Mouse (Mus musculus) splenic B cell, adult 2 months (primary cell): ENCODE data around the gene Cwc15.
"Not testable (repeated sequence)": the region's sequence is repeated elsewhere in the genome, so short reads cannot be mapped to it uniquely, and the experiment has no call there.

Experiments used
- DNase-seq: peaks from one replicate; pipeline ENCODE4 v3.0.0-alpha.2; 2011; ENCODE audit warnings: low read depth, low spot score
- H3K27me3 ChIP-seq: 2 replicates; pipeline ENCODE4 v1.6.1; 2012; ENCODE audit warnings: mild to moderate bottlenecking, low read length, moderate library complexity, mixed read lengths; ENCODE audit not compliant: control insufficient read depth, poor library complexity, insufficient read depth, severe bottlenecking
- H3K36me3 ChIP-seq: 2 replicates; pipeline ENCODE4 v1.6.1; 2012; ENCODE audit warnings: mild to moderate bottlenecking, low read length, moderate library complexity, mixed read lengths; ENCODE audit not compliant: control insufficient read depth, poor library complexity, insufficient read depth, severe bottlenecking

The Cwc15 gene

GRCm38 (mm10) chr9:14500023-14500915, at the start of gene Cwc15, which contains the start of gene Kdm4d:
Gene Cwc15 (plus strand): TSS chr9:14500617.
Gene Kdm4d (minus strand): TSS chr9:14500482.
- DNase-seq, result peak; percentile 98
- H3K27me3 ChIP-seq, result no peaks in the 10 kb centered on the region
- H3K36me3 ChIP-seq, result peaks cover 8% of the 10 kb centered on the region

- not testable (repeated sequence) for H3K27me3 ChIP-seq, H3K36me3 ChIP-seq
- peak; percentile 6 for DNase-seq
These were observed 49.3 kb upstream of the Cwc15 start for GRCm38 (mm10) chr9:14451120-14451519.

DNA sequence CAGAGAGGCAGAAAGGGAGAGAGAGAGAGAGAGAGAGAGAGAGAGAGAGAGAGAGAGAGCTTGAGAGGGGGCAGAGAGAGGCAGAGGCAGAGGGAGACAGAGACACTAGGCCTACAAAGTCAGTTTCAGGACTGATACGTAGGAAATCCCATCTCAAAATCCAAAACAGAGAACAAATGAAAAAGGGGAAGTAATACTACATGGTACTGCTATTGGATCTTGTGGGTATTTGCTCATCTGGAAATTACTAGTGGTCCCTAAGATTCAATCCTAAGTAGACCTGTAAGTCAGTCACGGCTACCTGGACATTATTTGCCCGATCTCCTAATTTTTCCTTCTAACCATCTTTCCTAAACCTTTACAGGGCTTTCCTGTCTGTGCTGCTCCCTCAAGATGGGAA, 44.1 kb upstream of the Cwc15 start:
- DNase-seq, result peak; percentile 6
- Histone ChIP-seq H3K36me3 (no peaks in the 10 kb centered on the region), H3K27me3 (no peaks in the 10 kb centered on the region)

DNA sequence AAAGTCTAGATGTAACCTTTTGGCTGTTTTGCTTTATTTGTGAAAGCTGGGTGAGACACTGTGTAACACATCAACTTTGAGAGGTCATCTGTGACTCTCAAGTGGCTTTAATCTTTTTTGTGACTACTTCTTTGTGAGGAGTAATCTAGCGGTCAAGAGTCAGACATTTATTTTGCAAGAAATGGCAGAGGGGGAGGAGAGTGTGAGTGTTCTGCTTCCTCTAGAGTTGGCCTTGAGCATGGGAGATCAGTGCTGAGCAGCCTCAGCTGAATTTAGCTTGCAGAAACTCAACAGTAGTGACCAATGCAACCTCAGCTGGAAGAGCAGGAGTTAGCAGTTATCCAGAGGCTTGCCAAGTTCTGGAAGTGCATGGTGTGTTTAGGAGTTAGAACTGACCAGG, 37.9 kb upstream of the Cwc15 start:
- not testable (repeated sequence) for H3K27me3 ChIP-seq, H3K36me3 ChIP-seq, DNase-seq

- DNase-seq, H3K36me3 ChIP-seq, H3K27me3 ChIP-seq: not testable (repeated sequence)
These were observed 36.7 kb upstream of the Cwc15 start for GRCm38 (mm10) chr9:14463668-14464067.

- Histone ChIP-seq H3K27me3 (no peaks in the 10 kb centered on the region), H3K36me3 (peaks cover 6% of the 10 kb centered on the region; the same call in 1 of the 2 replicates)
- DNase-seq, result peak; percentile 68
These were observed 1.3 kb upstream of the Cwc15 start for GRCm38 (mm10) chr9:14498896-14499705.

- H3K36me3 ChIP-seq, result peaks cover 8% of the 10 kb centered on the region
- no peaks in the 10 kb centered on the region for H3K27me3 ChIP-seq
- no peak for DNase-seq
These were observed 553 bp downstream of the Cwc15 start for GRCm38 (mm10) chr9:14500916-14501424.

DNA sequence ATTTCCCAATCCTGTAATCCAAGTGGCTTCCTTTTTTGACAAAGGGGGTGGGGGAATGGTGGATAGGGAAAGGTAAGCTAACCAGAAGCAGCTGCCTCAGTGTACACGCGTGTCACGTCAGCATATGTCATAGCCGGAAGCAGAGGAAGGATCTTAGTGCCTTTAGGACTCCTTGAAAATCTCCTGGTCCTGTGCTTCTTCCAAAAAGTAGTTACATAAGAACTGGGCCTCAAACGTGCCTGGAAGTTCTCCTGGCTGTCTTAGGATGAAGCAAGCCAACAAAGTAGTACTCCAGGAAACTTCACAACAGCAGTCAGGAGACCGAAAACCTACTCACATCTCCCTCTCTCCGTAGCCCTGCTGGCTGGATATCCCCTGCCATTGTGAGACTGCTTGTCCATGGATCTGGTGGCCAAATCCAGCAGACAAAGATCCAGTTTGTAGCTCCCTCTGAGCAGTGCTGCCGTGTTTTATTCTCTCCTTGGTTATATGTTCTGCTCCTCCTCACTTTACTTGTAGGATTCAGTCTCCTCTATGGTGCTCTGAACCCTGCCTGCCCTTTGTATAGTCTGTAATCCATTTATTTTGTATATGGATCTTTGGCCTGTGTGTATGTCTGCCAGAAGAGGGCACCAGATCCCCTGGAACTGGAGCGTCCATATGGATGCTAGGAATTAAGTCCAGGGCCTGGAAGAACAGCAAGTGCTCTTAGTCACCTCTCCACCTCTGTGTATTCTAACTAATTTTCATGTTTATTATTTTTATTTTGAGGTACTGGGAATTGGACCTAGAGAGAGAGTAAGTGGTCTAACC, 12.4 kb downstream of the Cwc15 start:
- DNase-seq, result no peak
- H3K27me3 ChIP-seq, result no peaks in the 10 kb centered on the region
- H3K36me3 ChIP-seq, result peaks cover 16% of the 10 kb centered on the region

- Histone ChIP-seq H3K27me3 (no peaks in the 10 kb centered on the region), H3K36me3 (peaks cover 5% of the 10 kb centered on the region; the same call in 1 of the 2 replicates)
- no peak for DNase-seq
These were observed 16.9 kb downstream of the Cwc15 start for GRCm38 (mm10) chr9:14517296-14517695.

GRCm38 (mm10) chr9:14518105-14518504, 17.7 kb downstream of the Cwc15 start:
- Histone ChIP-seq H3K27me3 (no peaks in the 10 kb centered on the region), H3K36me3 (peaks cover 5% of the 10 kb centered on the region; the same call in 1 of the 2 replicates)
- no peak for DNase-seq

DNA sequence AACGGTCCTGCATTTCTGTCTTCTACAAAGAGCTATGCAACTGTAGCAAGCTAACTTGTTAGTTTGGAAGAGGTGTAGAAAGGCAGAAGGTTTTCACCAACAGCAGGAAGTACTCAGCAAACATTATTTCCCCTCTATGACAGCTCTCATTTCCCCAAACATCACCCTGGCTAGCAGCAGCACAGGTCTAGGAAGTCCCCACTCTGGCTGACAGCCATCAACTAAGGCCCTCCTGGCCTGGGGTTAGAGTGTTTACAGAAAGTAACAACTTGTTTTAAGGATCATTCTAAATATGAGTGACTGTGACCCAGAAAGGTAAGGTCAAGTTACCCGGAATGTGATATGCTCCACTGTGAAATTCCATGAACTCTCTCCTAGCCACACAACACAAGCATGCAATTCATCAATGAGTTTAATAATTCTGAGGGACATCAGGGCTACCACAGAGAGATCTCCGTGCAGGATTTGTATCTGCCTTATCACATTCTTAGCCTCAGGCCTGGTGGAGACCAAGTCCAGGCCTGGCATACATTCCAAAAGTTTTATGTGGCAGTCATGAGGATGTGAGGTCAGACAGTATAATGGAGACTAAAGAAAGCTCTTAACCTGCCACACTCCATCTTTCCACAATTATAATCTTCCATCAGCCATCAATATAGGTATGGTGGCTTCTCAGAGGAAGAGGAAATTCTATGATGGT, 20.7 kb downstream of the Cwc15 start:
- H3K36me3 ChIP-seq, result no peaks in the 10 kb centered on the region; the same call in 1 of the 2 replicates
- DNase-seq, result no peak
- no peaks in the 10 kb centered on the region for H3K27me3 ChIP-seq

DNA sequence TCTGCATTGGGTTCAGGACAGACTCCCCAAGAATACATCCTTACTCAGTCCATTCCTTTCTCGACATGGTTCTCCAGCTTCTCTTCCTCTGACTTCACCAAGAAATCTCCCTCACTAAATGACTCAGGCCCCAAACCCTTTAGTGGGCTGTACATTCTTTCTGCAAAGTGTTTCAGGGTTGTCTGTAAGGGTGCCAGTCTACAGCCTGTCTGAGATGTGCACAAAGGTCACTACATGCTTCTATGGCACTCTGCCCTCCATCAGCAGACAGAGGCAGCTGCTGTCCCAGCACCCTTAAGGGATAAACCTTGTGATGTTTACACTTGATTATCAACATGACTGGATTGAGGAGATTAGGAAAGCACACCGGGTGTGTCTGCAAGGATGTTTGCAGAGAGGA, 21.3 kb downstream of the Cwc15 start:
- DNase-seq, result no peak
- Histone ChIP-seq H3K27me3 (no peaks in the 10 kb centered on the region), H3K36me3 (no peaks in the 10 kb centered on the region; the same call in 1 of the 2 replicates)

DNA sequence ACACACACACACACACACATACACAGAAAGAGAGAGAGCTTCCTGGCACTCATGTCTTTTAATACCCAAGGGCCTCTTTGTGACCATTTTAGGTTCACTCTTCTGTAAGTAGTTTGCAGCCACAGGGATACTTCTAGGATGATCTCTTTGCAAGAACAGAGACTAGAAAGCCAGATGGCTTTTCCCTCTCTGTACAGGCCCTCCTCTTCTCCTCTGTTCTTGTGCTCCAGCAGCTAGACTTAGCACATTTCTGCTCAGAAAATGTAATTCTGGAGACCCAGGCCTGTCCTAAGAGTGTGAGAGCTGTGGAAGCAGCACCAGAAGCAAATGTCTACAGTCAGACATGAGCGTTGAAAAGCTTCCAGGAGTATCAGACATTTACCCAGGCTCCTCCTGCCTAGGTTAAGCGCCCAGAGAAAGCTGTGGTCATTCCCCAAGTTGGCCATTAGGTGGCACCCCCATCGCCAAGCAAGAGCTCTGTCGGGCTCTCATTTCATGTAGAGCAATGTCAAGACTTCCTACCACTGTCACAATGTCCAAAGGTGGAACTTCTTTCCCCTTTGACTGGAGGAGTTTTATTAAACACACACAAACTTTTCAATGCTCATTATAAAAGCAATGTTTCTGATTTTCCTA, 23.1 kb downstream of the Cwc15 start:
- Histone ChIP-seq H3K27me3 (no peaks in the 10 kb centered on the region), H3K36me3 (no peaks in the 10 kb centered on the region)
- DNase-seq, result peak; percentile 72
